Mouse (Mus musculus) myocyte (in vitro differentiated cells): Measurements from ENCODE around the gene Pdcd7. TPM values are rescaled to one million over a fixed set of nuclear protein-coding genes. Genes with fewer than 3 reads are reported as not detected.
A peak's percentile ranks its signal among the peaks of the same experiment; 100 is the strongest.

Experiments
- H3K27me3 ChIP-seq: one replicate; pipeline ENCODE4 v1.6.1; 2011; ENCODE audit not compliant: control insufficient read depth, insufficient read depth, insufficient read length
- H3K36me3 ChIP-seq: one replicate; pipeline ENCODE4 v1.6.1; 2011; ENCODE audit not compliant: control insufficient read depth, insufficient read depth
- H3K4me2 ChIP-seq: one replicate; pipeline ENCODE4 v1.6.1; 2011; ENCODE audit warnings: low read depth, control low read depth
- H3K4me3 ChIP-seq: one replicate; pipeline ENCODE4 v1.5.1; 2011; ENCODE audit warnings: mild to moderate bottlenecking, control low read depth, moderate library complexity
- H3K79me2 ChIP-seq: one replicate; pipeline ENCODE4 v1.6.1; 2011; ENCODE audit not compliant: control insufficient read depth, insufficient read depth
- H3ac ChIP-seq: one replicate; pipeline ENCODE4 v1.6.1; 2011; ENCODE audit not compliant: control insufficient read depth, insufficient read length
- CEBPB ChIP-seq: IDR thresholded peaks from 2 replicates; pipeline ENCODE4 v1.6.1; 2011; ENCODE audit warnings: mild to moderate bottlenecking, moderate library complexity; ENCODE audit not compliant: poor library complexity, insufficient read depth, severe bottlenecking
- E2F4 ChIP-seq: IDR thresholded peaks from one replicate; pipeline ENCODE4 v1.6.1; 2011; ENCODE audit warnings: mild to moderate bottlenecking, control low read depth, moderate library complexity; ENCODE audit not compliant: insufficient read depth
- MAX ChIP-seq: IDR thresholded peaks from one replicate; pipeline ENCODE4 v1.6.1; 2011; ENCODE audit warnings: low read depth, mild to moderate bottlenecking, control low read depth
- MYOD1 ChIP-seq, 3 experiments: IDR thresholded peaks; one replicate each; pipeline ENCODE4 v1.6.1; 2011; ENCODE audit warnings: control low read depth in 2 of 3, low read depth in 2 of 3, mild to moderate bottlenecking in 2 of 3, moderate library complexity in 1 of 3; ENCODE audit not compliant: insufficient read length in 2 of 3, control insufficient read depth in 1 of 3
- MYOG ChIP-seq, 3 experiments: IDR thresholded peaks; one replicate each; pipeline ENCODE4 v1.6.1; 2011; ENCODE audit warnings: control low read depth in 2 of 3, low read depth in 2 of 3, mild to moderate bottlenecking in 2 of 3; ENCODE audit not compliant: insufficient read length in 2 of 3, control insufficient read depth in 1 of 3, insufficient read depth in 1 of 3
- POLR2A ChIP-seq: IDR thresholded peaks from one replicate; pipeline ENCODE4 v1.6.1; 2011; ENCODE audit warnings: low read depth, mild to moderate bottlenecking, control low read depth, moderate library complexity; ENCODE audit not compliant: insufficient read length
- POLR2AphosphoS2 ChIP-seq: IDR thresholded peaks from one replicate; pipeline ENCODE4 v1.6.1; 2011; ENCODE audit warnings: low read depth, control low read depth; ENCODE audit not compliant: insufficient read length
- REST ChIP-seq: IDR thresholded peaks from one replicate; pipeline ENCODE4 v1.6.1; 2011; ENCODE audit warnings: mild to moderate bottlenecking, control low read depth, moderate library complexity; ENCODE audit not compliant: insufficient read depth, insufficient read length
- SRF ChIP-seq: IDR thresholded peaks from one replicate; pipeline ENCODE4 v1.6.1; 2011; ENCODE audit warnings: low read depth; ENCODE audit not compliant: control insufficient read depth, insufficient read length
- TCF12 ChIP-seq: IDR thresholded peaks from one replicate; pipeline ENCODE4 v1.6.1; 2011; ENCODE audit warnings: mild to moderate bottlenecking, control low read depth; ENCODE audit not compliant: poor library complexity, insufficient read depth, severe bottlenecking
- TCF3 ChIP-seq: IDR thresholded peaks from one replicate; pipeline ENCODE4 v1.6.1; 2011; ENCODE audit warnings: low read depth, control low read depth; ENCODE audit not compliant: insufficient read length
- USF1 ChIP-seq: IDR thresholded peaks from one replicate; pipeline ENCODE4 v1.6.1; 2011; ENCODE audit warnings: low read depth, mild to moderate bottlenecking, control low read depth, moderate library complexity
- polyA plus RNA-seq: library from polyadenylated mRNA; unstranded; fragments of >200 nt; fragmentation: generic; extraction: Trizol; gene quantifications from one replicate; pipeline ENCODE4 v1.2.1, GENCODE M21; 2012; ENCODE audit warnings: missing spikeins

Pdcd7 gene
- polyA plus RNA-seq, 1 experiment: 8.2 TPM

DNA sequence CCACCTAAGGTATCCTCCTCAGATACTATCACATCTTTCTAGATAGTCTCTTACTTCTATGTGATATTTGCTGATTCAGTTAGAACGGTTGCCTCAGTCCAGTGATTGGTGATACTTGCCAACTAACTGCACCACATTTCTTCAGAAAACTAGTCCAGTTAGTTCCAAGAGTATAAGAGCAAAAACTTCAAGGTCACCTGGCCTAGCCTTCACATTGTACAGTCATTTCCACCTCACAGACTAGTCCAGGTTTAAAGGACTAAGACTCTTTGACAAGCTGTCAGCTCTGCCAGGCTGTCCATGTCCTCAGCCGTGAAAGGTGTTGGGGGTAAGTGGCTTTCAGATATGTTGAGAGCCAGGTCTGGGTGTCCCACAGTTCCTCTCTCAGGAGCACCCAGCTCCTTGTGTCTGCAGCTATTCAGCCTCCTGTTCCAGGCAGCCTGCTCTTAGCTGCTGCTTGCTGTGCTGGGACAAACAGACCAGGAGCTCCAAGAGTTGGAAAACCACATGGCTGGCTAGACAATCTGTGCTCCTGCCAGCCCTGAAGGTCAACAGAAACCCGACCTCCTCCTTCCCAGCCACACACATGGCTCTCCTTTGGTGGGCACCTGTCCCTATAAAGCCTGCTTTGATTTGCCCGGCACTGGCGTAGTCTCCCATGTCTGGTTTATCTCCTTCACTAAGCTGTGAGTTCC lies 28.7 kb downstream of the Pdcd7 start:
- TF ChIP-seq MAX (no peak), MYOG (IDR thresholded peaks at IDR 0.05; ENCODE audit: control insufficient read depth in 1 of 3, insufficient read depth in 1 of 3, insufficient read length in 2 of 3, low read depth in 2 of 3) (no peak), SRF (no peak), POLR2AphosphoS2 (no peak), E2F4 (no peak), MYOD1 (IDR thresholded peaks at IDR 0.05; ENCODE audit: control insufficient read depth in 1 of 3, insufficient read length in 2 of 3, low read depth in 2 of 3) (no peak), USF1 (no peak), CEBPB (no peak), TCF12 (no peak), TCF3 (no peak)
- Histone ChIP-seq H3K4me2 (no peak overlapping the region), H3K27me3 (no peaks in the 10 kb centered on the region), H3K4me3 (no peak overlapping the region), H3ac (no peak overlapping the region), H3K79me2 (no peaks in the 10 kb centered on the region), H3K36me3 (no peaks in the 10 kb centered on the region)

DNA sequence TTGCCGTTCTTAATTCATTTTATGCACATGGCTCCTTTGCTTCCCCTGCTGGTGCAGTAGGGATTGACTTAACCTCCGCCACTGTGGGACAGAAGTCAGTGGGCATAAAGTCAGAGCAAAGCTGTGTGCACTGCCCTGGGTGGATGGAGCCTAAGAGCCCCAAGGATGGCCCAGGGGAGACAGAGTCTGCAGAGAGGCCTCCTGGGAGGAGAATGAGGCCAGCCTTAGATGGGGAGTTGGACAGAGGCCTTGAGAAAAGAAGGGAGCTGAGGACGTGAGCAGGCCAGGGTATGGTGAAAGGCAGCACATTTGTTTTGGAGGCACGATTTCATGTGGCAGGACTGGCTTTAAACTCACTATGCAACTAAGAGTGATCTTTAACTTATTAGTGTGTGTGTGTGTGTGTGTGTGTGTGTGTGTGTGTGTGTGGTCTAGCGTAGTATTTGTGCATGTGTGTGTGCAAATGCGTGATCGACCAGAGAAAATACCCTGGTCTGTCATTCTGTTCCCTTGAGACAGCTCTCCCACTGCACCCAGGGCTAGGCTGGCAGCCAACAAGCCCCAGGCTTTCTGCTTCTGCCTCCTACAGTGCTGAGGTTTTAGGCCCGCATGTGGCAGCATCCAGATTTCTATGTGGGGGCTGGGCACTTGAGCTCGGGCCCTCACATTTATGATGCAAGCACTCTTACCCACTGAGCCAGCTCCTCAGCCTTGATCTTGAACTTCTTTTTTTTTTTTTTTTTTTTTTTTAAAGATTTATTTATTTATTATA lies 29.4 kb downstream of the Pdcd7 start:
- Histone ChIP-seq H3K36me3 (no peaks in the 10 kb centered on the region), H3K4me3 (no peak overlapping the region), H3ac (no peak overlapping the region), H3K79me2 (no peaks in the 10 kb centered on the region), H3K27me3 (no peaks in the 10 kb centered on the region), H3K4me2 (no peak overlapping the region)
- no peak for TF ChIP-seq REST
- TF ChIP-seq MYOG (IDR thresholded peaks at IDR 0.05; ENCODE audit: control insufficient read depth in 1 of 3, insufficient read depth in 1 of 3, insufficient read length in 2 of 3, low read depth in 2 of 3): no peak
- no peak for TF ChIP-seq E2F4
- TF ChIP-seq TCF3: no peak
- no peak for TF ChIP-seq POLR2A
- TF ChIP-seq TCF12: no peak
- TF ChIP-seq CEBPB: no peak

DNA sequence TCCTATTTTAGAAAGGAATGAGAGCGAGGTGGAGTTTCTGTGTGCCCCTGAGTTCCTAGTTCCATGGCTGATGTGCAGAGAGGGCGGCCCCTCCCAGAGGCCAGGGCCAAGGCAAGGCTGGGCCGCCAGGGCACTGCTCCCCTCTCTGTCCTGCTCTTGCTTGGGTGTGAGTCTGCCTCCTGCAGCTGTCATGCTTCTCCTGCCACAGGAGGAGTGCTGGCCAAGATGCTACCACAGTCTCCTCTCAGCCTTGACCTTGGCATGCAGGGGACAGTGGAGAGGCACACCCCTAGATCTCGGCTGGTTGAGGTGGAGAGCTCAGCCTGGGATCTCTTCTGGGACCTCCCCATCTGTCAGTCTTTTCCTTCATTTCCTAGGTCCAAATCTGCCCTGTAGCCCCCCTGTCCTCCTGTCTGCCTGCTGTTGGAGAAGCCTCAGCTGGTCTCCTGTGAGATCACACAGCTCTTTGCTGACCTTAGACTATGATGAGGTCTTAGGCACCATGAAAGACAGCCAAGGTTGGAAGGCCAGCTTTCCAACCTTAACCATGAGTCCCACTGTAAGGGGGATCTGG lies 35.2 kb downstream of the Pdcd7 start:
- no peaks in the 10 kb centered on the region for H3K27me3 ChIP-seq
- TF ChIP-seq USF1 (no peak), MYOG (IDR thresholded peaks at IDR 0.05; ENCODE audit: control insufficient read depth in 1 of 3, insufficient read depth in 1 of 3, insufficient read length in 2 of 3, low read depth in 2 of 3) (peak; percentile 66 to 94 (median 80)), MYOD1 (IDR thresholded peaks at IDR 0.05; ENCODE audit: control insufficient read depth in 1 of 3, insufficient read length in 2 of 3, low read depth in 2 of 3) (peak; percentile 45 to 93 (median 58))
- no peaks in the 10 kb centered on the region for H3K36me3 ChIP-seq
- no peak overlapping the region for H3ac ChIP-seq
- no peak overlapping the region for H3K4me3 ChIP-seq
- no peaks in the 10 kb centered on the region for H3K79me2 ChIP-seq
- peak overlapping the region; percentile 36 for H3K4me2 ChIP-seq

DNA sequence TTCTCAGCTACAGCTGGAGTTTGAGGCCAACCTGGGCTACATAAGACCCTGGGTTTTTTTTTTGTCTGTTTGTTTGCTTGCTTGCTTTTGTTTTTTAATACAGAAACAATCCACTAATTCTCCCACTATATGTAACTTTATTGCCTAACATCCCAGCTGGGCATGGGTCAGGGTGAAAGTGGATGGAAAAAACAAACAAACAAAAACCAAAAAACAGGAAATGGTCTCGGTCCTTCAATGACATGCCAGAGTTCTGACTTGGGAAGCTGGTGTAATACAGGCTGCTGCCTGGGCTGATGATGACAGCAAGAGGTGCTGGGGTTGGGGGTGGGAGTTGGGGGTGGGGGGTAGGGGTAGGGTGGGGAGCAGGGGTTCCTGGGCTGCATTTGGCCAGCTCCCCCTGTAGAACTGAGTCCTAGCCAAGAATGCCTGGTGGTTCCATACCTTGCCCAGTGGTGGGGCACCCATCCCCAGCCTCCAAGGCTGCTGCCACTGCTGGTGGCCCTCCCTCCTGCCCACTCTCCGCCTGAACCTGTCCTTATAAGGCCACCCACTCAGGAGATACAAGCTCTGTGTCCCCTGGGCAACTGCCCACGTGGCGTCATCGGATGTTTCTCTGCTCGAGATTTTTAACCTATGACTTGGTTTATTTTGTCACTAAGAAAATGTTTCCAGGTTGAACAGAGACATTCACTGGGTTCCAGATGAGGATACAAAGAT lies 36.3 kb downstream of the Pdcd7 start:
- no peaks in the 10 kb centered on the region for H3K27me3 ChIP-seq

More for the DNA sequence above, 36.3 kb downstream of the Pdcd7 start:
- no peak for TF ChIP-seq E2F4
- no peak for TF ChIP-seq SRF
- no peak for TF ChIP-seq USF1
- no peak for TF ChIP-seq MYOD1 (IDR thresholded peaks at IDR 0.05; ENCODE audit: control insufficient read depth in 1 of 3, insufficient read length in 2 of 3, low read depth in 2 of 3)
- TF ChIP-seq MAX: no peak
- no peak for TF ChIP-seq TCF12
- TF ChIP-seq POLR2A: no peak
- TF ChIP-seq CEBPB: no peak
- TF ChIP-seq MYOG (IDR thresholded peaks at IDR 0.05; ENCODE audit: control insufficient read depth in 1 of 3, insufficient read depth in 1 of 3, insufficient read length in 2 of 3, low read depth in 2 of 3): no peak
- no peak for TF ChIP-seq POLR2AphosphoS2
- TF ChIP-seq REST: no peak
- no peak for TF ChIP-seq TCF3
- H3ac ChIP-seq: no peak overlapping the region
- no peak overlapping the region for H3K4me3 ChIP-seq
- no peaks in the 10 kb centered on the region for H3K79me2 ChIP-seq
- H3K4me2 ChIP-seq: no peak overlapping the region
- no peaks in the 10 kb centered on the region for H3K36me3 ChIP-seq
